Mouse (Mus musculus) kidney, postnatal 0 days (tissue): Measurements from ENCODE around the gene Olfr877. TPM values are rescaled to one million over a fixed set of nuclear protein-coding genes. Genes with fewer than 3 reads are reported as not detected.

ENCODE experiments used
- ATAC-seq: fragments of 200-750 bp; cut with Nextera tagmentation; replicated peaks from 2 replicates; pipeline ENCODE4 v1.8.0; 2017; ENCODE audit warnings: low read depth, moderate number of reproducible peaks, moderate TSS enrichment, moderate library complexity; ENCODE audit not compliant: low FRiP score
- DNase-seq: peaks from one replicate; pipeline ENCODE4 v3.0.0-alpha.2; 2016; ENCODE audit warnings: low spot score
- H3K27ac ChIP-seq: fragments of 300-500 bp; sonication (generic); 2 replicates; pipeline ENCODE4 v1.5.1; 2014; ENCODE audit warnings: mild to moderate bottlenecking
- H3K27me3 ChIP-seq: fragments of 300-500 bp; sonication (generic); 2 replicates; pipeline ENCODE4 v1.6.1; 2014; ENCODE audit warnings: low read length, mixed read lengths; ENCODE audit not compliant: insufficient read depth
- H3K36me3 ChIP-seq: fragments of 300-500 bp; sonication (generic); 2 replicates; pipeline ENCODE4 v1.6.1; 2014; ENCODE audit warnings: low read length, mixed read lengths; ENCODE audit not compliant: insufficient read depth
- H3K4me1 ChIP-seq: fragments of 300-500 bp; sonication (generic); replicated peaks from 2 replicates; pipeline ENCODE4 v1.6.1; 2014; ENCODE audit warnings: antibody characterized with exemption, low read length, mixed read lengths; ENCODE audit not compliant: insufficient read depth
- H3K4me2 ChIP-seq: fragments of 300-500 bp; sonication (generic); 2 replicates; pipeline ENCODE4 v1.6.1; 2014; ENCODE audit warnings: mild to moderate bottlenecking, low read length, moderate library complexity, mixed read lengths
- H3K4me3 ChIP-seq: fragments of 300-500 bp; sonication (generic); replicated peaks from 2 replicates; pipeline ENCODE4 v1.5.1; 2014; ENCODE audit warnings: low read depth, low read length
- H3K9ac ChIP-seq: fragments of 300-500 bp; sonication (generic); 2 replicates; pipeline ENCODE4 v1.6.1; 2014; ENCODE audit warnings: low read depth, low read length
- H3K9me3 ChIP-seq: fragments of 300-500 bp; sonication (generic); replicated peaks from 2 replicates; pipeline ENCODE4 v1.6.1; 2016; ENCODE audit warnings: low read length, inconsistent platforms, mixed read lengths
- CTCF ChIP-seq: IDR thresholded peaks from 2 replicates; pipeline ENCODE4 v1.5.1; 2016; ENCODE audit warnings: antibody characterized with exemption, low read depth, mild to moderate bottlenecking, moderate library complexity
- WGBS: fragments of 180-500 bp; shearing (Covaris S2); extraction: QIAGEN DNeasy Blood & Tissue Kit; methylation state at CpG from one replicate; pipeline ENCODE4 v1.1.7; 2014; 5-methylcytosine and 5-hydroxymethylcytosine counted together
- polyA plus RNA-seq: library from polyadenylated mRNA; unstranded; fragments of >200 nt; fragmentation: Nextera tagmentation; extraction: Ambion mirVana; gene quantifications from 2 replicates; pipeline ENCODE4 v1.2.1, GENCODE M21; 2015

Olfr877 gene
- polyA plus RNA-seq, 1 experiment from 2014 or later, result not detected

DNA sequence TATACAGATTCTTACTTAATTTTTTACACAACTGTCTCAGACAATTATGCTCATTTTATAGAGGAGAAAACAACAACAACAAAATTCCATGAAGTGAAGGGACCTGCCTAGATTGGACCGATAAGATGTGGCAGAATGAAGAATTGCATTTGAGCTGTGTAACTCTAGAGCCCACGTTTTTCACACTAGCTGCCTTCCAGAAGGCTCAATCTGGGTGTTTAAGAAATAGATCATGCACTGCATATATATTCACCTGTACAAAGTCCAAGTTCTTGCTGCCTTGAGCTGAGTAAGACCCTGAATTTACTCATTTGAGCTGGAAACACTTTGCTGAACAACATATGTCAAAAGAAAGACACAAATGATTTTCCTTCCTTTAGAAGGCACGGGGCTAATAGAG is 51.5 kb downstream of the Olfr877 start:
- Histone ChIP-seq H3K27me3 (no peaks in the 10 kb centered on the region), H3K4me2 (no peak overlapping the region), H3K4me3 (no peak overlapping the region), H3K9ac (no peak overlapping the region), H3K4me1 (no peaks in the 10 kb centered on the region), H3K9me3 (no peaks in the 10 kb centered on the region), H3K36me3 (no peaks in the 10 kb centered on the region), H3K27ac (no peak overlapping the region)
- TF ChIP-seq CTCF, result no peak
- 67% methylated on average over 3 of the region's 3 CpGs for WGBS
- DNase-seq, result no peak
- ATAC-seq, result no peak

Other genes with a start within 250 kb of the Olfr877 start
- gene Spa17, start 240.5 kb upstream of the Olfr877 start, polyA plus RNA-seq, result 10.7 and 12.3 TPM in 2 replicates
- 135 and 144 TPM in 2 replicates for gene Tbrg1, start 197.0 kb upstream of the Olfr877 start, polyA plus RNA-seq
- gene Panx3, start 185.0 kb upstream of the Olfr877 start, polyA plus RNA-seq, result 0.12 TPM in 1 of 2 replicates, not detected in the other
- gene Olfr160, start 138.0 kb upstream of the Olfr877 start, polyA plus RNA-seq, result not detected in 2 replicates
- gene Olfr874, start 109.2 kb upstream of the Olfr877 start, polyA plus RNA-seq, result not detected in 2 replicates
- 0.05 and 0.22 TPM in 2 replicates for gene Olfr875, start 82.4 kb upstream of the Olfr877 start, polyA plus RNA-seq
- gene Olfr876, start 51.2 kb upstream of the Olfr877 start, polyA plus RNA-seq, result not detected in 2 replicates
- not detected in 2 replicates for gene Olfr145, start 42.5 kb downstream of the Olfr877 start, polyA plus RNA-seq
- not detected in 2 replicates for gene Olfr878, start 63.6 kb downstream of the Olfr877 start, polyA plus RNA-seq
- not detected in 2 replicates for gene Olfr881, start 137.6 kb downstream of the Olfr877 start, polyA plus RNA-seq
- gene Olfr883, start 171.5 kb downstream of the Olfr877 start, polyA plus RNA-seq, result not detected in 2 replicates
- gene Olfr884, start 192.3 kb downstream of the Olfr877 start, polyA plus RNA-seq, result not detected in 2 replicates
- gene Olfr885, start 207.1 kb downstream of the Olfr877 start, polyA plus RNA-seq, result not detected in 2 replicates
- not detected in 2 replicates for gene Olfr887, start 229.8 kb downstream of the Olfr877 start, polyA plus RNA-seq